Mouse (Mus musculus) layer of hippocampus, adult 9-10 months (tissue): ENCODE results near the gene Samd7.
A peak's percentile ranks its signal among the peaks of the same experiment; 100 is the strongest.

Experiments used
- DNase-seq: peaks from one replicate; pipeline ENCODE4 v3.0.0; 2022; ENCODE audit warnings: low spot score

Samd7 gene

GRCm38 (mm10) chr3:30764877-30765276, 18.8 kb downstream of the Samd7 start:
- no peak for DNase-seq

GRCm38 (mm10) chr3:30765311-30766027, 19.4 kb downstream of the Samd7 start:
- no peak for DNase-seq

GRCm38 (mm10) chr3:30766177-30766576, 20.1 kb downstream of the Samd7 start:
- no peak for DNase-seq

- DNase-seq = no peak
These were observed 21.2 kb downstream of the Samd7 start for GRCm38 (mm10) chr3:30767271-30767670.

GRCm38 (mm10) chr3:30769755-30770515, 23.8 kb downstream of the Samd7 start:
- DNase-seq = no peak

- DNase-seq = no peak
These were observed 25.5 kb downstream of the Samd7 start for GRCm38 (mm10) chr3:30771560-30771959.

GRCm38 (mm10) chr3:30772631-30773030, 26.5 kb downstream of the Samd7 start:
- no peak for DNase-seq

GRCm38 (mm10) chr3:30774677-30775076, 28.6 kb downstream of the Samd7 start:
- no peak for DNase-seq

- DNase-seq = no peak
These were observed 31.9 kb downstream of the Samd7 start for GRCm38 (mm10) chr3:30777984-30778383.

- no peak for DNase-seq
These were observed 42.4 kb downstream of the Samd7 start for GRCm38 (mm10) chr3:30788531-30788930.

GRCm38 (mm10) chr3:30792737-30793402, 46.8 kb downstream of the Samd7 start, which contains the start of gene Sec62:
TSS of gene Sec62 (plus strand) at chr3:30792875.
- peak; percentile 79 for DNase-seq

- DNase-seq = no peak
These were observed 47.5 kb downstream of the Samd7 start for GRCm38 (mm10) chr3:30793403-30794221.

- no peak for DNase-seq
These were observed 56.1 kb downstream of the Samd7 start for GRCm38 (mm10) chr3:30802171-30802570.

GRCm38 (mm10) chr3:30812881-30813280, 66.8 kb downstream of the Samd7 start:
- DNase-seq = no peak
